Mouse (Mus musculus) cerebellum, postnatal 4 days (tissue): Measurements from ENCODE around the gene Prpf19.
A peak's percentile ranks its signal among the peaks of the same experiment; 100 is the strongest.

Experiments used
- DNase-seq, 2 experiments: peaks; one replicate each; pipeline ENCODE4 v3.0.0; 2022; ENCODE audit warnings: low spot score in 2 of 2, mixed read lengths in 1 of 2

Gene Prpf19

GRCm38 (mm10) chr19:10895016-10895528 is at the start of gene Prpf19:
Gene Prpf19 (plus strand): TSS chr19:10895231.
- DNase-seq, result peak; percentile 96 to 98

DNA sequence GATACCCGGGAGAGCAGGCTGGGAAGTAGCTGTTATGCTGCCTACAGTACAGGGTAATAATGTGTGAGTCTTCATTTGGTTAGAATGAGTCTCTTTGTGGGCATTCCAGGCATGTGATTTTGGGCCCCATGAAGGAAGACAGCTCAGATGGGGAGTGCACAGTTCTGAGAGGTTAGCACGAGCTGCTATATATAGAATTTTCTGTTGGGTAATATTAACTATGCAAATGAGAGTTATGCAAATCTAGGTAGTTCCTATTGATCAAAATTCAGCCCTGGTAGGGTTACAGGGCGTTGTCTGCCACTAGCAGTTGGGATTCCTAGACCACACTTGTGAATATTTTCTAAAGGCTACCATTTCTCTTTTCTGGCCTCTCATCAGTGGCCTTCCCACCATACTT is 49.6 kb upstream of the Prpf19 start:
- DNase-seq, result no peak

GRCm38 (mm10) chr19:10846150-10846549 is 48.9 kb upstream of the Prpf19 start:
- peak in 1 of 2 experiments; percentile 1 for DNase-seq

- DNase-seq, result peak in 1 of 2 experiments; percentile 35
Observed at GRCm38 (mm10) chr19:10847311-10848087, 47.5 kb upstream of the Prpf19 start.

DNA sequence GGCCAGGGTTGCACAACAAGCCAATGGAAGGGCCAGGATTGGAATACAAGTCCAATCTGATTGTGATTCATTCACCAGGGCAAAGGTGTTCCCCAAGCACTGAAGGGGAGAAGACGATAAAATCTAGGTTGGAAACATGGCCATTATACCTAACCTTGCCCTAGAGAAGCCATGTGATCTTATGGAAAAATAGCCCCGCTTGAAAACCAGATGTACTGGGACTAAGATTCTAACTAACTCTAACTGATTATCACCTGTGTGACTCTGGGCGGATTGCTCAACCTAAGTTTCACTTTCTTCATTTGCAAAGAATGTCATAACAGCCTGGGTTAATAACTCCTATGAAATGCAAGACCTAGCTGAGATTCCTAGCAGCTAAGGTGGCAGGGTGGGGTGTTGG is 39.6 kb upstream of the Prpf19 start:
- peak in 1 of 2 experiments; percentile 0 for DNase-seq

GRCm38 (mm10) chr19:10856520-10856919 is 38.5 kb upstream of the Prpf19 start:
- peak in 1 of 2 experiments; percentile 1 for DNase-seq

DNA sequence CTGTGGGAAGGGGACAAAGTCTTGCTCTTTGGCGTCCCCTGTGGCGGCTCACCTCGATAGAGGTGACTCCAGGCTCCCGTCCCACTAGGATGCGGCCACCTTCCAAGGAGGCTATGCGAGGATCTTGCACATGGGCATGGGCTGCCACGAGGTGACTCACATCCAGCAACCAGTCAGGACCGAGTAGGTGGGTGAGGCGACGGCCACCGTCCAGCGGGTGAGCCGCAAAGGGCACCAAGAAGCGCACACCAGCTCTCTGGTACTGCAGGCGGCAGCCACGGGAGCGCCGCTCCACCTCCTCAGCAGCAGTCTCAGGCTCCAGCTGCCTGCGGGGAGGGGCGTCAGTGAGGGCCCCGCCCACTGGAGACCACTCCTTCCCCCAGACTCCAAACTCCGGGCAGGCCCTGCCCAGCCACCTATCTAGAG is 34.9 kb upstream of the Prpf19 start:
- peak in 1 of 2 experiments; percentile 4 for DNase-seq

- DNase-seq, result peak in 1 of 2 experiments; percentile 6
Observed at GRCm38 (mm10) chr19:10866351-10866750, 28.7 kb upstream of the Prpf19 start.

DNA sequence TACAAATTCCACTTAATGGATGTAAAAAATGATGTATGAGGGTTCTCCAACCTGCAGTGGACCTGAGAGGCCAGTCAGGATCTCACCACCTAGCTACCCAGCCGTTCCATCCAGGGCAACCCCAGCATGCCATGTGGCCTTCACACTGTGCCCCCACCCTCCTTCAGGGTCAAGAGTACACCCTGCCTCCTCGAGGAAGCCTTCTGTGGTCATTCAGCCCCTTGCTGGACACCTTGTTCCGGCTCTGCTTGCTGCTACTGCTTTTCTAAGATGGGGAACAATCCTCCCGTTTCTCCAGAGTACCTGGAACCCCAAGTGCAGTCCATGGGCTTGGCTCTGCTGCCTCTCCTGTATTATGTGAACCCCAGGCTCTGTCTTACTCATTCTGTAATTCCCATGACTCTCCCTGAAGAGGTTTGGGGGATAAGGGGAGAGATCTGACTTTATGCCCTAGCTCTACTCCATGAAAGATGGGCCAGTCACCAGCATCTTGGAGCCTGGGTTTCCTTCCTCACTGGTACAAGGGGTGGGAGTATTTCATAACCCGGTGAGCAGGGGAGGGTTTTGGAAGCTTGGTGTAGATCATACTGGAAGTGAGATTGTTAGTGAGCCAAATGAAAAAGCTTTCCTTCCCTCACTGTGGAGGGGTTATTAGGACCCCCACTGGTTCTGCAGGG is 26.9 kb upstream of the Prpf19 start:
- DNase-seq, result no peak

DNA sequence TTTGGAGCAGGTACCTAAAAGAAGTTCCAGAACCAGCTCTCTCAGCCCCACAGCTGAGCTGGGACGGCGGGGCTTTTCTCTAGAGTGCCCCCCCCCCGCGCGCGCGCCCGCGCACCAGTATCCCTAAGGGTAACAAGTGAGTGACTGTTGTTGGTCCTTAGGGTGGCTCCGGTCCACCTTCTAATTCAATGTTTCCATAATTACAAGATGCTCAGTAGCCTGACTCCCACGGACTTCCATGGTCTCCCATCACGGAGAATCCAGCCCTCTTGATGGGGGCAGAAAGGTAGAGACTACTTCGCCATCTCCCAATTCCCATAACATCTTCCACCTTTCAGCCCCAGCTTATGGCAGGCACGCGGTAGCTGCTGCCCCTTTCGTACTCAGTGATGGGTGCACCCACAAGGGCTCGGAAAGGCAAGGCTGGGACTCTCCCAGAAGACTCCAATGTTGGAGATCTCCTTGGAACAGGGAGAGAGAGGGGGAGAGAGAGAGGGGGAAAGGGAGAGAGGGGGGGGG is 26.3 kb upstream of the Prpf19 start:
- no peak for DNase-seq

DNA sequence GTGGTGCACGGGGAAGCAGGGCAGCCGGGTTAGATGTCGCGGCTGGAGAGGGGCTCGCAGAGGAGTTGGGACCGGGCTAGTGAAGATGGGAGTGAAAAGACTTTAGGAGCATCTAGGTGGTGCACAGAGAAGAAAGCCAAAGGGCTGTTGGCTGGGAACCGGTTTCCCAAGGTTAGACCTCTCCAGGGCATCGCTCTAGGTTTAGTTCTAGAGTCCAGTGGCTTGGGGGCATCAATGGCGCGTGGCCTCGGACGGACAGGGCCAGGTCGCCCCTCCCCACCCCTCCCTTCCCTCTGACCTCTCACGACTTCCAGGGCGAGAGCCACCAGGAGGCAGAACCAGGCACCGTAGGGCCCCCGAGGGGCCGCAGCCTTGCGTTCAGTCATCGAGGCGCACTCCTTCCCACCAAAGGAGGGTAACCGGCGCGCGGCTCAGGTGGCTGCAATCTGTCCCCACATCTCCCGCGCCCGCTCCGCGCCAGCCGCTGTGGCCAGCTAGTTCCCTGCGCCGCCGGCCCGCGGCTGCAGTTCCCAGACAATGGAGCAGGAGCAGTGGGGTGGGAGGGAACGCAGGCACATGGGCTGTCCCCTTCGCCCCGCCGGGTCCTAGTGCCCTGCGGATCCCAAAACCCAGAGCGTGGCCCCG is 25.7 kb upstream of the Prpf19 start:
- peak; percentile 61 to 84 for DNase-seq

GRCm38 (mm10) chr19:10869886-10870527 is 25.0 kb upstream of the Prpf19 start, which contains the start of gene Tmem132a:
Gene Tmem132a (minus strand): TSS chr19:10869940.
- DNase-seq, result no peak

DNA sequence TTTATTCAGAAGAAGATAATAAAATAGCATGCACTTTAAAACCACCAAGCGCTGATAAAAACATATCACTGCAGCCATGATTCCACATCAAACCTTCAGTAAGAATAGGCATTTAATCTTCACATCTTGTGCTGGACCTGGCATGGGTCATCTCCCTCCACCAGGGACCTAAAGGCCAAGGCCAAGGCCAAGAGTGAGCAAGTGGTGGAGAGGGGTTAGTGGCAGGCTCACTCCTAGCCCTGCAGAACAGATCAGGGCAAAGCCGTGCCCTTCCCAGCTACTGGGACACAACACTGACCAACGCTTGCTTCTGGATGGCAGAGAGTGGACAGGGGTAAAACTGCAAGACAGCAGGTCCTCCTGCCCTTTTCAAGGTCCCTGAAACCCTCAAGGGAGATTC is 24.4 kb upstream of the Prpf19 start:
- no peak for DNase-seq

DNA sequence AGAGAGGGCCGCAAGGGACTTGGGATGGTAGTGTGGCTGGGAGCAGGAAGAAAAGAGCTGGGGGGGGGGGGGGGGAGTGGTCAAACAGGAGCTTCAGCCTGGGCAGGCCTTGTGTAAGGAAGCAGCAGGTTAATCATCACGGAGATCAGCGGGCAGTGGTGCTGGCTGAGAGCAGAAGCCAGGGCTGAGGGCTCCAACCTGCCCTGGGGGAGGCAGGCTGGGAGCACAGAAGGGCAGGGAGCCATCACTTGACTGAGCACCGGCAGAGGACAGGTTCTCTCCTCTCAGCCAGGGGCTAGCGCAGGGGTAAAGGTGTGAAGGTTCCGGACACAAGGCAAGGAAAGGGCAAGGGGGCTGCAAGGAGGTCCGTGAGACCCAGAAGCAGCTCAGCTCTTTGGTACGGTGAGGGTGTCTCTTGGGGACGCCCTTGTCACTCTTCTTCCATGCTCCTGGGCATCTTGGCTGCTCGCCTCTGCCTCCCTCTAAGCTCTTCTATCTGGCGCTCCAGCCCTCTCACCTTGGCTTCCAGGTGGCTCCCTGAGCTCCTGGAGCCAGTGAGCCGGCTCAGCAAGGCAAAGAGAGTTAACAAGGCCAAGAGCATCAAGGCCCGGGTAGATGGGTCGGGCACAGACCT is 23.6 kb upstream of the Prpf19 start:
- no peak for DNase-seq

GRCm38 (mm10) chr19:10878201-10878837 is 16.7 kb upstream of the Prpf19 start:
- DNase-seq, result no peak

GRCm38 (mm10) chr19:10880085-10880974 is 14.7 kb upstream of the Prpf19 start:
- DNase-seq, result no peak

GRCm38 (mm10) chr19:10880975-10881425 is 14.0 kb upstream of the Prpf19 start:
- DNase-seq, result no peak

DNA sequence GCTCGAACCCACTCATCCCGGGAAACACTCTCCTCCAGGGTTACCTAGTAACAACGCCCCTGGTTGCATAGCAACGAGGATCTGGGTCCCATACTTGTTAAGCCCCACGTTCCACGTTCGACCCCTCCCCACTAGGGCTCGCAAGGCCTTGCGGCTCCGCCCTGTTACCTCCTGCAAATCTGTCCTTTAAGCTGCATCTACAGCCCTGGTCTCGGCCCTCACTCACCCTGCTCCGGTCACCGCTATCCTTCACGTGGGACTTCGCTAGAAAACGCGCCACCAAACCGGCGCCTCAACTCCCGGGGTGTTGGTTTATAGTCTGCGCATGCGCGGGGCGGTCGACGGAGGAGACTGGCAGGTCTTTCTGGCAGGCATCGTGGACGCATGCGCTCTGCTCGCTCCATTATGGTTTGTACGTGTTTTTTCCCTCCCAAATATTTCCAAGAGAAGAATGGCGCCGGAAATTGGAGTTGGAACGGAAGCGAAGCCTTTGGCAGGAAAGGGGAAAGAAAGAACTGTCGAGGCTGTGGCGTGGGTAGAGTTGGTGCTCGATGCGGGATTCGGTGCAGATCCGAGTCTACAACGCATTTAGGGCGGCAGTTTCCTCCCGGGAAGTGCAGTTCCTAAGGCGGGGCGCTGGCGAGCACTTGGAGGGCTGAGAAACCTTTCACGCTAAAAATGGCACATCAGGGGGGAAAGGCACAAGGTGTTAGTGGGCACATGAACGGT is 13.4 kb upstream of the Prpf19 start, which contains the start of gene Tmem109:
TSS of gene Tmem109 (minus strand) at position 576 of the 729 bp plus-strand sequence.
- peak; percentile 79 to 91 for DNase-seq

DNA sequence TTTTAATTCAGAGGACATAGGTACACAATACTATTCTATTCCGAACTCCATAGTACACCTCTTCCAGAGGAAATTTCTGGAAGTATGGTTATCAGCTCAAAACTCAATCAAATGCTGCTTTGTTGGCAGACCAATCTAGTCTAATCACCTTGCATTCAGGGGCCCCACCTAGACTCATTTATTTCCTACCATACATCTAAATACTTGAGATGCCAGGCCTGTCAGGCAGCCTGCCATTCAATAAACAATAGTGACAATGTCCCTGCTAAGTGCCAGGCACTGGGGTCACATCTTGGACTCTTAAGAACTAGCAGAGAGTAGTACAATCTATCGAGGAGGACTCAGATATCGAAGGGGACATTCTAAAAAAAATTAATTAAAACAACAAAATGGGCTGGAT is 2.8 kb upstream of the Prpf19 start:
- DNase-seq, result no peak
